Mouse (Mus musculus) C2C12 (cell line): ENCODE data around the gene Homez. TPM values are rescaled to one million over a fixed set of nuclear protein-coding genes. Genes with fewer than 3 reads are reported as not detected.

Source experiments
- H3K27me3 ChIP-seq: one replicate; pipeline ENCODE4 v1.6.1; 2011; ENCODE audit not compliant: control insufficient read depth, insufficient read depth, insufficient read length
- H3K36me3 ChIP-seq: one replicate; pipeline ENCODE4 v1.6.1; 2011; ENCODE audit not compliant: control insufficient read depth, insufficient read depth
- H3K4me3 ChIP-seq: one replicate; pipeline ENCODE4 v1.5.1; 2011; ENCODE audit warnings: mild to moderate bottlenecking, control low read depth; ENCODE audit not compliant: poor library complexity, insufficient read depth, severe bottlenecking
- H3K79me2 ChIP-seq: one replicate; pipeline ENCODE4 v1.6.1; 2011; ENCODE audit not compliant: control insufficient read depth, insufficient read depth
- H3K79me3 ChIP-seq: one replicate; pipeline ENCODE4 v1.6.1; 2011; ENCODE audit warnings: low read depth, control low read depth
- H3ac ChIP-seq: one replicate; pipeline ENCODE3; 2011; ENCODE audit warnings: low read depth; ENCODE audit not compliant: control insufficient read depth, insufficient read length
- CEBPB ChIP-seq: IDR thresholded peaks from one replicate; pipeline ENCODE4 v1.6.1; 2011; ENCODE audit warnings: low read depth, mild to moderate bottlenecking, control low read depth, moderate library complexity
- CTCF ChIP-seq: IDR thresholded peaks from one replicate; pipeline ENCODE4 v1.5.1; 2011; ENCODE audit not compliant: control insufficient read depth, insufficient read depth, insufficient read length
- FOSL1 ChIP-seq: IDR thresholded peaks from one replicate; pipeline ENCODE4 v1.8.0; 2011; ENCODE audit warnings: mild to moderate bottlenecking, low read length; ENCODE audit not compliant: poor library complexity, insufficient read depth, severe bottlenecking
- MAX ChIP-seq: IDR thresholded peaks from one replicate; pipeline ENCODE4 v1.6.1; 2011; ENCODE audit warnings: mild to moderate bottlenecking, control low read depth
- MYOD1 ChIP-seq: IDR thresholded peaks from one replicate; pipeline ENCODE4 v1.6.1; 2011; ENCODE audit warnings: low read depth; ENCODE audit not compliant: control insufficient read depth, insufficient read length
- MYOG ChIP-seq: IDR thresholded peaks from one replicate; pipeline ENCODE4 v1.6.1; 2011; ENCODE audit not compliant: control insufficient read depth, insufficient read length; ENCODE audit errors: extremely low read depth
- USF1 ChIP-seq: IDR thresholded peaks from one replicate; pipeline ENCODE4 v1.6.1; 2011; ENCODE audit warnings: low read depth, mild to moderate bottlenecking, control low read depth, moderate library complexity
- polyA plus RNA-seq: library from polyadenylated mRNA; unstranded; fragments of >200 nt; fragmentation: generic; extraction: Trizol; gene quantifications from one replicate; pipeline ENCODE4 v1.2.1, GENCODE M21; 2012; ENCODE audit warnings: missing spikeins

The Homez gene
- polyA plus RNA-seq, 1 experiment: 1.3 TPM

DNA sequence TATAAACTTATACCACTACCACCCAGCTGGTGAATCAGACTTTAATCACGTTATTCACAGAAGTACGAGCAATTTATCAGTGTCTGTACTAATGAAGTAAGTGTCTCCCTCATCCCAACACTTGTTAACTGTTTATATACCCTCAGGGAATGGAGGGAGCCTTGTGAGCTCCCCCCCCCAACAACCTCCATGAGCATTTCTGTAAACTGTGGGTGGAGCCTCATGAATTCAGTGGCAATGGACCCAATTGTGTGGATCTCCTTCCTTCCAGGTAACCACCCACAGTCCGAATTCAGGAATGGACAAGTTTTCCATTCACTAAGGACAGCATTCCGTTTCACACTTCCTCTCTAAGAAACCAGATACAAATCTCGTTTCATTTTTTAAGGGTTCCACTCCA, 5.1 kb downstream of the Homez start:
- Histone ChIP-seq H3K27me3 (peaks cover 3% of the 10 kb centered on the region), H3K79me2 (no peaks in the 10 kb centered on the region), H3K4me3 (no peak overlapping the region), H3K36me3 (no peaks in the 10 kb centered on the region), H3ac (no peak overlapping the region), H3K79me3 (no peaks in the 10 kb centered on the region)
- no peak for TF ChIP-seq CEBPB
- TF ChIP-seq CTCF: no peak
- no peak for TF ChIP-seq USF1
- no peak for TF ChIP-seq MYOG
- no peak for TF ChIP-seq MAX
- no peak for TF ChIP-seq FOSL1
- no peak for TF ChIP-seq MYOD1

DNA sequence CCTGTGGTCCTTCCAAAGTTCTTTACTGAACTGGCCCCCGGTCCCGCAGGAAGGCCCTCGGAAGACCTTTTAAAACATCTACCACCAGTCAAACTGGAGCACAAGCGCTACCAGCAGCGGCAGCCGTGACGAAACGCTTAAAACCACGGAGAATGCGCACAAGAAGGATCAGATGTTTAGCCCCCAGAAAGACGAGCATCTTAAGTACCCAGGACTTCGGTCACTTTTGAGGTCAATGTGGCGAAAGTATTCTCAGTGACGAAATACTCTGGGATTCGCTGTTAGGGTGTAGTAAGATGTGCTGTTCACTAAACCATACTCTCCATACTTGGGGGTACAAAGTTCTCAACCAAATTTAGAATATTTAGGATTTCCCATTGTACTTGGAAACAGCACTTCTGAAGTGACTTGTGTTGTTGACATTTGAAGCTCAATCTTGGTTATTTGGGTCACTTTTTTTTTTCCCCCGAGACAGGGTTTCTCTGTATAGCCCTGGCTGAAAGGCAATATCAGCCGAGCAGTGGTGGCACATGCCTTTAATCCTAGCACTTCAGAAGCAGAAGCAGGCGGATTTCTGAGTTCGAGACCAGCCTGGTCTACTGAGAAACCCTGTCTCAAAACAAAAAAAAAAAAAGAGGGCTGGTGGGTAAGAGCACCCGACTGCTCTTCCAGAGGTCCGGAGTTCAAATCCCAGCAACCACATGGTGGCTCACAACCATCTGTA, 6.3 kb downstream of the Homez start:
- Histone ChIP-seq H3K36me3 (no peaks in the 10 kb centered on the region), H3K27me3 (peaks cover 3% of the 10 kb centered on the region), H3K4me3 (peak overlapping the region; percentile 71), H3K79me3 (no peaks in the 10 kb centered on the region), H3K79me2 (no peaks in the 10 kb centered on the region), H3ac (peak overlapping the region; percentile 78)
- TF ChIP-seq CEBPB: no peak
- no peak for TF ChIP-seq USF1
- no peak for TF ChIP-seq CTCF
- no peak for TF ChIP-seq MYOD1
- no peak for TF ChIP-seq MYOG
- TF ChIP-seq FOSL1: no peak
- TF ChIP-seq MAX: no peak

DNA sequence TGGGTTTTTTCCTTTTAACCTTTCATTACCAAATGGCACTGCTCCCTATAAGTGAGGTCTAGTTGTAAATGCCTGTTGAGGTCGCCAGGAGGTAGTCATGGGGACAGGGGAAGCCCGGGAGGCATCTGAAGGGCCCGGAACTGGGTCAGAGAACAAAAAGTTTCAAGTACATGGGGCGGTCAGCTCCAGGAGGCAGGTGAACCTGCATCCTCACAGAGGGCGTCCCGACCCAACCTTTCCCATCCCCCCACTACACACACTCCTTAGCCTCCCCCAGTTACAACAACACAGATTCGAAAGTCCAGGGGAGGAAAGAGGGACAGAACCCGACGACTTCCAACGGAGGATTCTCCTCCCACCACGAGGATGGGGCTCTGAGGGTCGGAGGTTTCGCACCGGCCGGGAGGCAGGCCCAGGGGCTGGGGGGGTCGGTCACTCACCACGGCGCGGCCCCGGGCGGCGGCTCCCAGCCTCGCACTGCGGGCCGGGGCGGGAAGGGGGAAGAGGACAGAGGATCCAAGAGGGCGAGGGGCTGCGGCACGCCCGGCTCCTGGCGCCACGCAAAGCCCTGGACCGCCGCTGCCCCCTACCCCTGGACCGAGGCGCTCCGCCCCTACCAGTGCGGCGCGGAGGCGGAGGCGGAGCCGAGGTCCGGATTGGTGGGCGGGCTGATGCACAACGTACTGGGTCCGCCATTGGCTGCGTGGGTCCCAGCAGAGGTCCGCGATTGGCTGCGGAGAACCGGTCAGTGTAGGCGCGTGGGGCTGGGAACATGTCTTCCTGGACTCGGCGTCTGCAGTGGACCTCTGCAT, 7.1 kb downstream of the Homez start:
- H3K36me3 ChIP-seq: no peaks in the 10 kb centered on the region
- H3K27me3 ChIP-seq: peaks cover 2% of the 10 kb centered on the region
- no peaks in the 10 kb centered on the region for H3K79me2 ChIP-seq
- no peaks in the 10 kb centered on the region for H3K79me3 ChIP-seq
- peak overlapping the region; percentile 71 for H3K4me3 ChIP-seq
- peak overlapping the region; percentile 82 for H3ac ChIP-seq
- no peak for TF ChIP-seq USF1
- peak; percentile 43 for TF ChIP-seq MAX

DNA sequence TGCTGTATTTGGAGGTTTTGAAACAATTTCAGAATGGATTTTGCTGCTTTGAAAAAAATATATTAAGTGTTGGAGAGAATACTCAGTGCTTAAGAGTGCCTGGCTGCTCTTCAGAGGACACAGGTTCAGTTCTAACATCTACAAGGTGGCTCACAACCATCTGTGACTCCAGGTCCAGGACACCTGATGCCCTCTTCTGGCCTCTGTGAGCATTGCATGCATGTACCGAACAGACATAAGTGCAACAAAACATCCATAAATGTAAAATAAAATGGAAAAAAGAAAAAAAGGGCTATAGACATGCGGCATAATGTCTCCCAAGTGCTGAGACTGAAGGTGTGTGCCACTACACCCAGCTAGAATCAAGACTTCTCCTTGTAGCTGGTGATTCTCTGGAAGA, 10.2 kb downstream of the Homez start:
- TF ChIP-seq MYOG: no peak
- TF ChIP-seq CTCF: no peak
- TF ChIP-seq MYOD1: no peak
- no peak for TF ChIP-seq MAX
- no peak for TF ChIP-seq FOSL1
- TF ChIP-seq USF1: no peak
- TF ChIP-seq CEBPB: no peak
- H3K36me3 ChIP-seq: no peaks in the 10 kb centered on the region
- no peaks in the 10 kb centered on the region for H3K79me2 ChIP-seq
- no peak overlapping the region for H3ac ChIP-seq
- H3K79me3 ChIP-seq: no peaks in the 10 kb centered on the region
- no peak overlapping the region for H3K4me3 ChIP-seq
- no peaks in the 10 kb centered on the region for H3K27me3 ChIP-seq

DNA sequence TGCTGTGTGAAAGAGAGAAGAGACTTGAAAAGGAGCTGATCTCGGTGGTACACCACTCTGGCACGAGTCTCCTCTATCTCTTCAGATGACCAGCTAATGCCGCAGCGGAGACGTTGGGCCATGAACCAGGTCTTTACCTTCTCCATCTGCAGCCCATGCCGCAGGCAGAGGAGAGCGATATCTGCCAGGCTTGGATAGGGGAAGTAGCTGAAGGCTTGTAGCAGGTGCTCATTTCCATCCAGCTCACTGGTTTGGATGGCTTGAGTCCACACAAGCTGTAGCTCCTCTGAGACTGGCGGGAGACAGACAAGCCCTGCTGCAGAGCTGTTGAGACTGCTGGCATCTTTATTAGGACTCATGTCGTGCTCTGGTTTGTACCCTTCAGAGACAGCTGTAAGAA, 12.9 kb downstream of the Homez start:
- no peaks in the 10 kb centered on the region for H3K36me3 ChIP-seq
- H3K79me2 ChIP-seq: no peaks in the 10 kb centered on the region
- no peak overlapping the region for H3K4me3 ChIP-seq
- H3ac ChIP-seq: no peak overlapping the region
- no peaks in the 10 kb centered on the region for H3K27me3 ChIP-seq
- TF ChIP-seq MYOD1: no peak
- no peak for TF ChIP-seq CTCF
- no peaks in the 10 kb centered on the region for H3K79me3 ChIP-seq

DNA sequence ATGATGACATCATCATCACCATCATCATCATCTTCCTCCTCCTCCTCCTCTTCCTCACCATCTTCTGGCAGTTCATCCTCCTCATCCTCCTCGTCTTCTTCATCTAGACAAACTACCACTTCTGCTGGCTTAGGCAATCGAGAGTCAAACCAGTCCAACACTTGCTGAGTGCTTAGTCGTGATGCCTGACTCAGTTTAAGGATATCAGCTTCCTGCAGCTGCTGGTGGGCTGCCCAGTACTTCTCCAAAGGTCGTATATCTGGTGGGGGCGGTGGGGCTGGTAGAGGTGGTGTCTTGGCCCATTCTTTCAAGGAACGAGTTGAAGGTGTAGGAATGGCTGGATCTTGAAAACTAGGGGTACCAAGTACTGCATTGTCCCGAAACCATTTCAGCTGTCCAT, 14.1 kb downstream of the Homez start:
- Histone ChIP-seq H3K79me3 (no peaks in the 10 kb centered on the region), H3K27me3 (no peaks in the 10 kb centered on the region), H3ac (no peak overlapping the region), H3K36me3 (no peaks in the 10 kb centered on the region), H3K4me3 (no peak overlapping the region), H3K79me2 (no peaks in the 10 kb centered on the region)
- TF ChIP-seq CEBPB: no peak
- no peak for TF ChIP-seq CTCF
- no peak for TF ChIP-seq USF1
- TF ChIP-seq FOSL1: no peak
